Mouse (Mus musculus): ENCODE measurements around the gene Ptpn22.

Ptpn22 gene

GRCm38 (mm10) chr3:103920094-103920493, 60.5 kb downstream of the Ptpn22 start:
- DNase-seq (ENCODE audit: inconsistent ontology term) = no peak

DNA sequence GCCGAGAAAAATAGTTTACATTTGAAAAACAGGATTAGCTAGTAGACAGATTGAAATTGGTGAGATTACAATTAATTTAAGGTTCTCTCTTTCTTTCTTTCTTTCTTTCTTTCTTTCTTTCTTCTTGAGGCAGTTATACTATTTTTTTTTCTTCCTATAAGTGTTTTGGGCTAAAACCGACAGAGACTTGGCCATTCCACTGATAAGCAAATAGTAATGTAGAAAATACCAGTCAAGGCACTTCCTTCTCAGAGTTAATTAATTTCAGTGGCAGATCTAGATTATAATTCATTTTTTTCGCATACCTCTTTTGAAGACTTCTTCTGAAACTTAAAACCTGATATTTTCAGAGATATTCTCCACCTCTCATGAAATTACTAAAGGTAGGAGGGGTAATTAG, 65.7 kb downstream of the Ptpn22 start:
- DNase-seq (ENCODE audit: inconsistent ontology term) = no peak

GRCm38 (mm10) chr3:103927511-103927910, 67.9 kb downstream of the Ptpn22 start:
- DNase-seq (ENCODE audit: inconsistent ontology term) = peak; percentile 64

DNA sequence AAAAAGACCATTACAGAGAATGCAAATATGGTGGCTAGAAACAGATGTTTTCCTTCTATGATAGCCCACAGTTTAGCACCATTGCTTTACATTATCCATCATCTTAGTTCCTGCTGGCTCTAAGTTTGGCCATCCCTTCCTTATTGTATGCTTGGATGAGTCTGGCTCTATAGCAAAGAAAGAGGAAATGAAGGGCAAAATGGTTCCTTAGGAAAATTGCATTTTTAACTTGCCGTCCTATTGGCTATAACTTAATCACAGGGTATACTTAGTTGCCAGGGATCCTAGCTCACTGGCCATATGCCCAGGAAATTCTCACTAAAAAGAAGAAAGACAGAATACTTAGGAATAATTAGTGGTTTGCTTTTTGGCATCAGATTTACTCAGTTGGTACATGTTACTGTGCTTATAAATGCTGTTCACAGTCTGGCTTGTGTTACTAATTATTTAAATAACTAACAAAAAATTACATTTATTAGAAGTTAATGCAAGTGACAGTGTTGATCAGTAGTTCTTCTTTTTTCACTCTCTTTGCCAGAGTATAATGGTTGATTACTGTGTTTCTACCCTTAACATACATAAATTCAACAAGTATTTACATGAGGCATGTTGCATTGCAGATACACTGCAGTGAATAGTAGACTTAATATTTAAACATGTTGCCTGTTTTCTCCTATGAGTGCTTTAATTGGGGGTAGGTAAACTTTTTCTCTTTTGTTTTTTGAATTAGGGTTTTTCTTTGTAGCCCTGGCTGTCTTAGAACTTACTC, 85.4 kb downstream of the Ptpn22 start:
- peak; percentile 65 for DNase-seq (ENCODE audit: inconsistent ontology term)

- DNase-seq (ENCODE audit: inconsistent ontology term) = no peak
These were observed 89.1 kb downstream of the Ptpn22 start for GRCm38 (mm10) chr3:103948666-103949065.

DNA sequence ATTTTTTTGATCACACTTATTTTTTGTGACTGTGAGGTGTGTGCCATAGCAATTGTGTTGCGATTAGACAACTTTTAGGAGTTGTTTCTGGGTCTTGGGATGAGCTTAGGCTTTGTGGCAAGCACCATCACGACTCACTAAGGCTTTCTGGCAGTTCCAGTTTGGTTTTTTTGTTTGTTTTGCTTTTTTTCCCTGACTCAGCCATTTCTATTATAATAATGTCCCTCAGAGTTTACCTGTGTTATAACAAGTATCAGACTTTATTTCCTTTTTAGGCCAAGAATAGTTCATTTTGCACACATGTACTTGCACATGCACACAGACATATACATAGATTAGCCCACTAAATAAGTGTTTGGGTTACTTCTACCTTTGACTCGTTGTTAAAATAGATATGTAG, 101.0 kb downstream of the Ptpn22 start:
- DNase-seq (ENCODE audit: inconsistent ontology term) = no peak
